Mouse (Mus musculus): ENCODE measurements around the gene Kcmf1.

GRCm38 (mm10) chr6:72876629-72877028 is 23.1 kb downstream of the Kcmf1 start:
- TF ChIP-seq CTCF (IDR thresholded peaks at IDR 0.05), result no peak
- no peak for TF ChIP-seq POLR2A (IDR thresholded peaks at IDR 0.05; ENCODE audit: insufficient read depth, low read depth, low read length)

All from heart, adult 2 months (tissue).